Mouse (Mus musculus): ENCODE data around the gene Stk24. TPM values are rescaled to one million over a fixed set of nuclear protein-coding genes. Genes with fewer than 3 reads are reported as not detected.

Stk24 gene
- 17.2 and 23.3 TPM in 2 replicates for polyA plus RNA-seq (2014; fragmentation: Nextera tagmentation; extraction: Ambion mirVana)

- Histone ChIP-seq H3K4me1 (ENCODE audit: control insufficient read depth, insufficient read depth, low read length) (peaks cover 21% of the 10 kb centered on the region), H3K4me2 (ENCODE audit: low read length) (peak within 1 kb of the TSS; percentile 94), H3K27ac (replicated peaks; ENCODE audit: low read depth, low read length) (peak within 1 kb of the TSS; percentile 84), H3K36me3 (ENCODE audit: control insufficient read depth, insufficient read depth, low read length) (no peaks in the 10 kb centered on the region), H3K9ac (replicated peaks; ENCODE audit: low read length) (peak within 1 kb of the TSS; percentile 91), H3K4me3 (replicated peaks; ENCODE audit: low read depth, low read length) (peak within 1 kb of the TSS; percentile 90), H3K27me3 (ENCODE audit: control insufficient read depth, insufficient read depth, low read length) (no peaks in the 10 kb centered on the region), H3K9me3 (ENCODE audit: control insufficient read depth, low read length) (no peaks in the 10 kb centered on the region)
- WGBS, result 7% methylated on average over 11 of the region's 11 CpGs
- DNase-seq (no peak), ATAC-seq (ENCODE audit: low FRiP score, low TSS enrichment) (peak; percentile 12)
Observed at GRCm38 (mm10) chr14:121379827-121380145, at the start of gene Stk24. TSS of gene Stk24 (minus strand) at chr14:121380011.

GRCm38 (mm10) chr14:121428148-121428547, 48.3 kb upstream of the Stk24 start:
- Histone ChIP-seq H3K36me3 (ENCODE audit: control insufficient read depth, insufficient read depth, low read length) (no peaks in the 10 kb centered on the region), H3K4me1 (ENCODE audit: control insufficient read depth, insufficient read depth, low read length) (no peaks in the 10 kb centered on the region), H3K4me3 (replicated peaks; ENCODE audit: low read depth, low read length) (no peak overlapping the region), H3K27ac (replicated peaks; ENCODE audit: low read depth, low read length) (no peak overlapping the region), H3K9me3 (ENCODE audit: control insufficient read depth, low read length) (no peaks in the 10 kb centered on the region), H3K27me3 (ENCODE audit: control insufficient read depth, insufficient read depth, low read length) (no peaks in the 10 kb centered on the region), H3K9ac (replicated peaks; ENCODE audit: low read length) (no peak overlapping the region), H3K4me2 (ENCODE audit: low read length) (no peak overlapping the region)
- DNase-seq (no peak), ATAC-seq (ENCODE audit: low FRiP score, low TSS enrichment) (no peak)
- 94% methylated on average over 4 of the region's 4 CpGs for WGBS

- H3K4me3 ChIP-seq (replicated peaks; ENCODE audit: low read depth, low read length), result no peak overlapping the region
- ATAC-seq (ENCODE audit: low FRiP score, low TSS enrichment) (no peak), DNase-seq (no peak)
- H3K9me3 ChIP-seq (ENCODE audit: control insufficient read depth, low read length), result no peaks in the 10 kb centered on the region
- H3K36me3 ChIP-seq (ENCODE audit: control insufficient read depth, insufficient read depth, low read length), result no peaks in the 10 kb centered on the region
- no peak overlapping the region for H3K4me2 ChIP-seq (ENCODE audit: low read length)
- no peak overlapping the region for H3K27ac ChIP-seq (replicated peaks; ENCODE audit: low read depth, low read length)
- no peaks in the 10 kb centered on the region for H3K4me1 ChIP-seq (ENCODE audit: control insufficient read depth, insufficient read depth, low read length)
- no peak overlapping the region for H3K9ac ChIP-seq (replicated peaks; ENCODE audit: low read length)
- no peaks in the 10 kb centered on the region for H3K27me3 ChIP-seq (ENCODE audit: control insufficient read depth, insufficient read depth, low read length)
Observed at GRCm38 (mm10) chr14:121426743-121427142, 46.9 kb upstream of the Stk24 start.

GRCm38 (mm10) chr14:121425004-121425793, 45.4 kb upstream of the Stk24 start:
- H3K27ac ChIP-seq (replicated peaks; ENCODE audit: low read depth, low read length), result no peak overlapping the region
- ATAC-seq (ENCODE audit: low FRiP score, low TSS enrichment) (no peak), DNase-seq (no peak)
- H3K27me3 ChIP-seq (ENCODE audit: control insufficient read depth, insufficient read depth, low read length), result no peaks in the 10 kb centered on the region
- H3K9me3 ChIP-seq (ENCODE audit: control insufficient read depth, low read length), result 0 out of 2 replicates have a peak, but pooled peaks cover 4% of the 10 kb centered on the region
- no peaks in the 10 kb centered on the region for H3K4me1 ChIP-seq (ENCODE audit: control insufficient read depth, insufficient read depth, low read length)
- 82% methylated on average over 7 of the region's 7 CpGs for WGBS
- no peak overlapping the region for H3K9ac ChIP-seq (replicated peaks; ENCODE audit: low read length)
- H3K4me3 ChIP-seq (replicated peaks; ENCODE audit: low read depth, low read length), result no peak overlapping the region
- H3K4me2 ChIP-seq (ENCODE audit: low read length), result no peak overlapping the region
- H3K36me3 ChIP-seq (ENCODE audit: control insufficient read depth, insufficient read depth, low read length), result no peaks in the 10 kb centered on the region

- H3K36me3 ChIP-seq (ENCODE audit: control insufficient read depth, insufficient read depth, low read length), result no peaks in the 10 kb centered on the region
- DNase-seq (no peak), ATAC-seq (ENCODE audit: low FRiP score, low TSS enrichment) (no peak)
- H3K4me3 ChIP-seq (replicated peaks; ENCODE audit: low read depth, low read length), result no peak overlapping the region
- no peak overlapping the region for H3K27ac ChIP-seq (replicated peaks; ENCODE audit: low read depth, low read length)
- H3K9ac ChIP-seq (replicated peaks; ENCODE audit: low read length), result no peak overlapping the region
- 77% methylated on average over 7 of the region's 7 CpGs for WGBS
- 0 out of 2 replicates have a peak, but pooled peaks cover 4% of the 10 kb centered on the region for H3K9me3 ChIP-seq (ENCODE audit: control insufficient read depth, low read length)
- H3K4me2 ChIP-seq (ENCODE audit: low read length), result no peak overlapping the region
- no peaks in the 10 kb centered on the region for H3K27me3 ChIP-seq (ENCODE audit: control insufficient read depth, insufficient read depth, low read length)
- no peaks in the 10 kb centered on the region for H3K4me1 ChIP-seq (ENCODE audit: control insufficient read depth, insufficient read depth, low read length)
Observed at GRCm38 (mm10) chr14:121423341-121423751, 43.5 kb upstream of the Stk24 start.

- no peak overlapping the region for H3K4me3 ChIP-seq (replicated peaks; ENCODE audit: low read depth, low read length)
- ATAC-seq (ENCODE audit: low FRiP score, low TSS enrichment) (no peak), DNase-seq (no peak)
- no peaks in the 10 kb centered on the region for H3K27me3 ChIP-seq (ENCODE audit: control insufficient read depth, insufficient read depth, low read length)
- H3K4me2 ChIP-seq (ENCODE audit: low read length), result no peak overlapping the region
- H3K9ac ChIP-seq (replicated peaks; ENCODE audit: low read length), result no peak overlapping the region
- H3K36me3 ChIP-seq (ENCODE audit: control insufficient read depth, insufficient read depth, low read length), result no peaks in the 10 kb centered on the region
- no peaks in the 10 kb centered on the region for H3K4me1 ChIP-seq (ENCODE audit: control insufficient read depth, insufficient read depth, low read length)
- 0 out of 2 replicates have a peak, but pooled peaks cover 4% of the 10 kb centered on the region for H3K9me3 ChIP-seq (ENCODE audit: control insufficient read depth, low read length)
- 86% methylated on average over 4 of the region's 4 CpGs for WGBS
- H3K27ac ChIP-seq (replicated peaks; ENCODE audit: low read depth, low read length), result no peak overlapping the region
Observed at GRCm38 (mm10) chr14:121422664-121423340, 43.0 kb upstream of the Stk24 start.

GRCm38 (mm10) chr14:121422000-121422399, 42.2 kb upstream of the Stk24 start:
- no peaks in the 10 kb centered on the region for H3K36me3 ChIP-seq (ENCODE audit: control insufficient read depth, insufficient read depth, low read length)
- ATAC-seq (ENCODE audit: low FRiP score, low TSS enrichment) (no peak), DNase-seq (no peak)
- H3K4me2 ChIP-seq (ENCODE audit: low read length), result no peak overlapping the region
- H3K27me3 ChIP-seq (ENCODE audit: control insufficient read depth, insufficient read depth, low read length), result no peaks in the 10 kb centered on the region
- 0 out of 2 replicates have a peak, but pooled peaks cover 4% of the 10 kb centered on the region for H3K9me3 ChIP-seq (ENCODE audit: control insufficient read depth, low read length)
- H3K27ac ChIP-seq (replicated peaks; ENCODE audit: low read depth, low read length), result no peak overlapping the region
- no peak overlapping the region for H3K4me3 ChIP-seq (replicated peaks; ENCODE audit: low read depth, low read length)
- WGBS, result 93% methylated on average over 4 of the region's 4 CpGs
- H3K9ac ChIP-seq (replicated peaks; ENCODE audit: low read length), result no peak overlapping the region
- no peaks in the 10 kb centered on the region for H3K4me1 ChIP-seq (ENCODE audit: control insufficient read depth, insufficient read depth, low read length)

GRCm38 (mm10) chr14:121417594-121417993, 37.8 kb upstream of the Stk24 start:
- ATAC-seq (ENCODE audit: low FRiP score, low TSS enrichment), result no peak
- Histone ChIP-seq H3K36me3 (ENCODE audit: control insufficient read depth, insufficient read depth, low read length) (no peaks in the 10 kb centered on the region), H3K4me1 (ENCODE audit: control insufficient read depth, insufficient read depth, low read length) (no peaks in the 10 kb centered on the region), H3K27ac (replicated peaks; ENCODE audit: low read depth, low read length) (no peak overlapping the region), H3K4me3 (replicated peaks; ENCODE audit: low read depth, low read length) (no peak overlapping the region), H3K4me2 (ENCODE audit: low read length) (no peak overlapping the region), H3K27me3 (ENCODE audit: control insufficient read depth, insufficient read depth, low read length) (no peaks in the 10 kb centered on the region), H3K9ac (replicated peaks; ENCODE audit: low read length) (no peak overlapping the region), H3K9me3 (ENCODE audit: control insufficient read depth, low read length) (0 out of 2 replicates have a peak, but pooled peaks cover 4% of the 10 kb centered on the region)
- DNase-seq, result no peak
- 86% methylated on average over 5 of the region's 5 CpGs for WGBS

Measured in midbrain, embryonic 14.5 days (tissue).